16 mouse cellular contexts compared by ENCODE assay signal in the genomic region with DNA sequence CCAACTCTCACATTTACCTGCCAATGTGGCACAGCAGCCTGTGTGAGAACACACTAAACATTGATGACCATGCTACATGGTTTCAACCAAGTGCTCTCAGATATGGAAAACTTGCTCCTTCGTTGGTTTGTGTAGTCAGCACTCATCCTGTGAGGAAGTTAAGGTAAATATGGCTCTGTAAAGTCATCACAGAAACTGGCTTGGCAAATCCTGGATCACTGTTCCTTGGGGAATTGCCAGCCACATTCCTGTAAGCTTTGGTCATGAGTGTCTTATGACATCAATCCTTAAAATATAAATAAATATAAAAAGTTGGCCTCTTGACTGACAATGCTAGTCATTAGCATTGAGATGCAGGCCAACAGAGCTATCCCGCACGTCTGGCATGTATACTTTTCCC.
DNase-seq lines count a peak whose midpoint lies in the region; ATAC-seq and TF ChIP-seq lines count a peak whose summit lies in the region.
"Had no signal": no experiment of that assay in that cellular context is flagged by ENCODE, and none has a peak within 500 bp of the region (broad histone marks: within the 10 kb centered on the region; RNA-seq: fewer than 3 reads in every experiment).

No protein-coding gene starts in this region.

- H3K4me3 ChIP-seq in kidney, adult 2 months (ENCODE audit: insufficient read depth, low read depth, low read length): no peak overlapping the region
- no peak overlapping the region for H3K4me3 ChIP-seq in heart, embryonic 10.5 days
- H3K4me3 ChIP-seq in lung, embryonic 15.5 days: no peak overlapping the region
- no peak overlapping the region for H3K4me3 ChIP-seq in kidney, embryonic 15.5 days (replicated peaks)
- H3K4me3 ChIP-seq: embryonic facial prominence, embryonic 15.5 days; forebrain, embryonic 15.5 days; hindbrain, embryonic 12.5 days; liver, embryonic 15.5 days; midbrain, embryonic 12.5 days had no signal

- WGBS in kidney, adult 2 months: 82% methylated on average over 3 of the region's 3 CpGs
- 86% methylated on average over 3 of the region's 3 CpGs for WGBS in heart, embryonic 10.5 days
- WGBS in lung, embryonic 15.5 days: 40% methylated on average over 3 of the region's 3 CpGs
- WGBS in kidney, embryonic 15.5 days: 79% methylated on average over 3 of the region's 3 CpGs

- no peaks in the 10 kb centered on the region for H3K27me3 ChIP-seq in kidney, adult 2 months (replicated peaks; ENCODE audit: control insufficient read depth, insufficient read depth, low read length)
- H3K27me3 ChIP-seq in heart, embryonic 10.5 days (ENCODE audit: insufficient read depth, poor library complexity, severe bottlenecking): no peaks in the 10 kb centered on the region
- no peaks in the 10 kb centered on the region for H3K27me3 ChIP-seq in lung, embryonic 15.5 days
- H3K27me3 ChIP-seq in kidney, embryonic 15.5 days: no peaks in the 10 kb centered on the region
- H3K27me3 ChIP-seq: embryonic facial prominence, embryonic 15.5 days; forebrain, embryonic 15.5 days; hindbrain, embryonic 12.5 days; liver, embryonic 15.5 days; midbrain, embryonic 12.5 days had no signal

- no peak for ATAC-seq in lung, embryonic 15.5 days (ENCODE audit: borderline replicate concordance, extremely low read depth, low FRiP score, low TSS enrichment)
- ATAC-seq in kidney, embryonic 15.5 days (replicated peaks; ENCODE audit: low FRiP score): no peak
- ATAC-seq: forebrain, embryonic 15.5 days had no signal

- peak; percentile 38 for DNase-seq in kidney, adult 2 months
- no peak for DNase-seq in kidney, adult 9 months
- no peak for DNase-seq in heart, embryonic 10.5 days (ENCODE audit: low spot score)
- DNase-seq in thymus, adult 18-20 months: no peak
- DNase-seq in ovary, postnatal 36 days (ENCODE audit: low spot score): no peak
- DNase-seq: adrenal gland, postnatal 10 days; gastrocnemius, postnatal 36 days; left cerebral cortex, postnatal 4 days; thymus, adult 2 months had no signal

- TF ChIP-seq CTCF in kidney, adult 2 months (conservative IDR thresholded peaks at IDR 0.05; ENCODE audit: insufficient read depth, insufficient read length, low read depth, low read length): no peak

- TF ChIP-seq POLR2A in kidney, adult 2 months (IDR thresholded peaks at IDR 0.05; ENCODE audit: low read depth, low read length): no peak

- no peaks in the 10 kb centered on the region for H3K9me3 ChIP-seq in heart, embryonic 10.5 days
- H3K9me3 ChIP-seq in lung, embryonic 15.5 days: no peaks in the 10 kb centered on the region
- H3K9me3 ChIP-seq in kidney, embryonic 15.5 days (replicated peaks): no peaks in the 10 kb centered on the region
- H3K9me3 ChIP-seq: embryonic facial prominence, embryonic 15.5 days; forebrain, embryonic 15.5 days; hindbrain, embryonic 12.5 days; liver, embryonic 15.5 days; midbrain, embryonic 12.5 days had no signal

- H3K4me1 ChIP-seq in kidney, adult 2 months (ENCODE audit: control insufficient read depth, insufficient read depth, low read length): peaks cover 14% of the 10 kb centered on the region
- peaks cover 52% of the 10 kb centered on the region for H3K4me1 ChIP-seq in heart, embryonic 10.5 days
- peaks cover 29% of the 10 kb centered on the region for H3K4me1 ChIP-seq in lung, embryonic 15.5 days
- peaks cover 22% of the 10 kb centered on the region for H3K4me1 ChIP-seq in kidney, embryonic 15.5 days
- H3K4me1 ChIP-seq: forebrain, embryonic 15.5 days had no signal

- H3K9ac ChIP-seq in lung, embryonic 15.5 days: no peak overlapping the region
- H3K9ac ChIP-seq in kidney, embryonic 15.5 days: no peak overlapping the region
- H3K9ac ChIP-seq: embryonic facial prominence, embryonic 15.5 days; forebrain, embryonic 15.5 days; hindbrain, embryonic 12.5 days; liver, embryonic 15.5 days; midbrain, embryonic 12.5 days had no signal

- no peak overlapping the region for H3K4me2 ChIP-seq in lung, embryonic 15.5 days
- no peak overlapping the region for H3K4me2 ChIP-seq in kidney, embryonic 15.5 days
- H3K4me2 ChIP-seq: embryonic facial prominence, embryonic 15.5 days; forebrain, embryonic 15.5 days; hindbrain, embryonic 12.5 days; liver, embryonic 15.5 days; midbrain, embryonic 12.5 days had no signal

- peak overlapping the region; percentile 82 for H3K27ac ChIP-seq in kidney, adult 2 months (ENCODE audit: insufficient read depth, low read depth, low read length)
- H3K27ac ChIP-seq in heart, embryonic 10.5 days: 0 out of 2 replicates have a peak overlapping the region, but pooled peaks have one; percentile 80
- H3K27ac ChIP-seq in lung, embryonic 15.5 days: peak overlapping the region; percentile 26; the same call in 1 of the 2 replicates
- H3K27ac ChIP-seq in kidney, embryonic 15.5 days: no peak overlapping the region
- H3K27ac ChIP-seq: forebrain, embryonic 15.5 days; hindbrain, embryonic 12.5 days; liver, embryonic 15.5 days; midbrain, embryonic 12.5 days had no signal

- H3K36me3 ChIP-seq in kidney, adult 2 months (ENCODE audit: control insufficient read depth, insufficient read depth, low read length): no peaks in the 10 kb centered on the region
- H3K36me3 ChIP-seq in heart, embryonic 10.5 days: no peaks in the 10 kb centered on the region
- no peaks in the 10 kb centered on the region for H3K36me3 ChIP-seq in lung, embryonic 15.5 days
- no peaks in the 10 kb centered on the region for H3K36me3 ChIP-seq in kidney, embryonic 15.5 days
- H3K36me3 ChIP-seq: embryonic facial prominence, embryonic 15.5 days; forebrain, embryonic 15.5 days; hindbrain, embryonic 12.5 days; liver, embryonic 15.5 days; midbrain, embryonic 12.5 days had no signal
